8 mouse cellular contexts compared by ENCODE assay signal in genomic region chr15:78571554-78572269, GRCm38 (mm10). TPM values are rescaled to one million over a fixed set of nuclear protein-coding genes. Genes with fewer than 3 reads are reported as not detected.
A peak's percentile ranks its signal among the peaks of the same experiment; 100 is the strongest.
DNase-seq lines count a peak whose midpoint lies in the region; ATAC-seq and TF ChIP-seq lines count a peak whose summit lies in the region.

No protein-coding gene starts in this region.

- intact Hi-C loops in gastrocnemius, postnatal 14 days (cut with DNase I; ENCODE audit: low total_unique reads) = no loop called here

- no peak for TF ChIP-seq POLR2A in bone marrow macrophage, adult 2 months (IDR thresholded peaks at IDR 0.05; ENCODE audit: borderline replicate concordance, low read depth, low read length)

- TF ChIP-seq CTCF in bone marrow macrophage, adult 2 months (IDR thresholded peaks at IDR 0.05; ENCODE audit: low read depth, low read length) = no peak
- TF ChIP-seq CTCF in layer of hippocampus, adult 2 months (conservative IDR thresholded peaks at IDR 0.05) = no peak

- peak; percentile 92 for DNase-seq in A20 (ENCODE audit: low read depth, low spot score)
- peak; percentile 28 to 50 for DNase-seq in monocyte, adult 2 months (ENCODE audit: low read depth in 1 of 2, low spot score in 2 of 2)
- no peak for DNase-seq in layer of hippocampus, adult 2 months (ENCODE audit: low spot score in 2 of 2)
- DNase-seq in testis, postnatal 10 days (ENCODE audit: low spot score) = no peak
- DNase-seq in adrenal gland, postnatal 4 days (ENCODE audit: low spot score in 2 of 2) = no peak
- no peak for DNase-seq in gastrocnemius, postnatal 14 days

- peak; percentile 65 for ATAC-seq in inflammation-experienced regulatory T-cells, adult 6 months

- peaks cover 25% of the 10 kb centered on the region for H3K4me1 ChIP-seq in bone marrow macrophage, adult 2 months (ENCODE audit: control insufficient read depth, insufficient read depth, low read length)

- H3K27ac ChIP-seq in bone marrow macrophage, adult 2 months (ENCODE audit: insufficient read depth, low read depth, low read length) = peak overlapping the region; percentile 83
- H3K27ac ChIP-seq in layer of hippocampus, adult 2 months = no peak overlapping the region

- peak overlapping the region; percentile 87 for H3K4me3 ChIP-seq in bone marrow macrophage, adult 2 months (ENCODE audit: insufficient read depth, low read length)
- no peak overlapping the region for H3K4me3 ChIP-seq in layer of hippocampus, adult 2 months

RNA-seq across cellular contexts. Expression of gene Rac2, which starts 0.9 kb away (rescaled TPM):
- polyA plus RNA-seq in bone marrow macrophage, adult 2 months (2012; ENCODE audit: insufficient read depth, insufficient read length, missing spikeins) = 440 and 552 TPM in 2 replicates
- polyA plus RNA-seq in inflammation-experienced regulatory T-cells, adult 6 months (2017; shearing (Covaris generic)) = 1,000 to 10,000 TPM; 2,973 to 4,396 (median 4,109) TPM
- total RNA-seq in layer of hippocampus, adult 2 months (2021) = 1 to 10 TPM; 2.2 to 3.7 TPM
- total RNA-seq in adrenal gland, postnatal 4 days (2021) = 10 to 100 TPM in 1 of 2 experiments, 1 to 10 TPM in 1; 9.4 to 10.4 TPM
- 1 to 10 TPM; 1.1 to 2.5 TPM for total RNA-seq in gastrocnemius, postnatal 14 days (2021)

RNA-seq across cellular contexts. Expression of gene Cyth4, which starts 25.1 kb away (rescaled TPM):
- polyA plus RNA-seq in bone marrow macrophage, adult 2 months (2012; ENCODE audit: insufficient read depth, insufficient read length, missing spikeins) = 382 and 398 TPM in 2 replicates
- 100 to 1,000 TPM; 236 to 339 (median 298) TPM for polyA plus RNA-seq in inflammation-experienced regulatory T-cells, adult 6 months (2017; shearing (Covaris generic))
- total RNA-seq in layer of hippocampus, adult 2 months (2021) = 10 to 100 TPM; 24.7 to 25.2 TPM
- total RNA-seq in adrenal gland, postnatal 4 days (2021) = 1 to 10 TPM; 8.2 to 9.5 TPM
- 1 to 10 TPM; 2.9 to 3.3 TPM for total RNA-seq in gastrocnemius, postnatal 14 days (2021)

RNA-seq across cellular contexts. Expression of gene Sstr3, which starts 27.2 kb away (rescaled TPM):
- polyA plus RNA-seq in bone marrow macrophage, adult 2 months (2012; ENCODE audit: insufficient read depth, insufficient read length, missing spikeins) = not detected in 2 replicates
- under 1 TPM in 1 of 3 experiments, not detected in 2; 0.17 TPM for polyA plus RNA-seq in inflammation-experienced regulatory T-cells, adult 6 months (2017; shearing (Covaris generic))
- 10 to 100 TPM; 25.2 to 25.8 TPM for total RNA-seq in layer of hippocampus, adult 2 months (2021)
- total RNA-seq in adrenal gland, postnatal 4 days (2021) = 1 to 10 TPM in 1 of 2 experiments, under 1 TPM in 1; 0.79 to 1.3 TPM
- under 1 TPM in 1 of 2 experiments, not detected in 1; 0.04 TPM for total RNA-seq in gastrocnemius, postnatal 14 days (2021)

RNA-seq across cellular contexts. Expression of gene C1qtnf6, which starts 40.5 kb away (rescaled TPM):
- 1.9 and 2.2 TPM in 2 replicates for polyA plus RNA-seq in bone marrow macrophage, adult 2 months (2012; ENCODE audit: insufficient read depth, insufficient read length, missing spikeins)
- polyA plus RNA-seq in inflammation-experienced regulatory T-cells, adult 6 months (2017; shearing (Covaris generic)) = 10 to 100 TPM in 1 of 3 experiments, 1 to 10 TPM in 2; 7.7 to 24.3 (median 8.0) TPM
- 1 to 10 TPM; 4.5 to 5.2 TPM for total RNA-seq in layer of hippocampus, adult 2 months (2021)
- total RNA-seq in adrenal gland, postnatal 4 days (2021) = 10 to 100 TPM; 81.8 to 93.0 TPM
- 10 to 100 TPM; 36.9 to 40.4 TPM for total RNA-seq in gastrocnemius, postnatal 14 days (2021)

Comparison
In these comparisons a context has a peak if more than half of its experiments do, and no peak if none do; other contexts are left out.
1. DNase-seq: peak in A20 (single experiment) and monocyte, adult 2 months (2 of 2); none in layer of hippocampus, adult 2 months (0 of 2), testis, postnatal 10 days (single experiment), adrenal gland, postnatal 4 days (0 of 2) and gastrocnemius, postnatal 14 days (single experiment).
2. RNA of gene Sstr3, which starts 27.2 kb away (total RNA-seq): 25.2 to 25.8 TPM in layer of hippocampus, adult 2 months; 0.79 to 1.3 TPM in adrenal gland, postnatal 4 days and 0.04 TPM in gastrocnemius, postnatal 14 days; every median in the first group is over 10 times any median in the second.